Mouse (Mus musculus) heart, embryonic 16.5 days (tissue): ENCODE data around the gene Gm6583. TPM values are rescaled to one million over a fixed set of nuclear protein-coding genes. Genes with fewer than 3 reads are reported as not detected.

Experiments used
- ATAC-seq: fragments of 200-750 bp; cut with Nextera tagmentation; replicated peaks from 2 replicates; pipeline ENCODE4 v1.8.0; 2017; ENCODE audit warnings: moderate number of reproducible peaks; ENCODE audit not compliant: insufficient read depth, low FRiP score; ENCODE audit errors: extremely low read depth
- H3K27ac ChIP-seq: fragments of 300-500 bp; sonication (generic); 2 replicates; pipeline ENCODE4 v1.5.1; 2014; ENCODE audit warnings: mild to moderate bottlenecking, low read length, control low read depth, moderate library complexity
- H3K27me3 ChIP-seq: fragments of 300-500 bp; sonication (generic); 2 replicates; pipeline ENCODE4 v1.6.1; 2014; ENCODE audit warnings: low read length, mixed read lengths; ENCODE audit not compliant: control insufficient read depth, insufficient read depth
- H3K36me3 ChIP-seq: fragments of 300-500 bp; sonication (generic); 2 replicates; pipeline ENCODE4 v1.6.1; 2014; ENCODE audit not compliant: control insufficient read depth, insufficient read depth
- H3K4me1 ChIP-seq: fragments of 300-500 bp; sonication (generic); 2 replicates; pipeline ENCODE4 v1.6.1; 2014; ENCODE audit warnings: low read length, mixed read lengths; ENCODE audit not compliant: control insufficient read depth, insufficient read depth
- H3K4me2 ChIP-seq: fragments of 300-500 bp; sonication (generic); 2 replicates; pipeline ENCODE4 v1.6.1; 2014; ENCODE audit warnings: low read depth, mild to moderate bottlenecking, control low read depth, low read length
- H3K4me3 ChIP-seq: fragments of 300-500 bp; sonication (generic); 2 replicates; pipeline ENCODE4 v1.5.1; 2014; ENCODE audit warnings: mild to moderate bottlenecking, control low read depth, low read length
- H3K9ac ChIP-seq: fragments of 300-500 bp; sonication (generic); 2 replicates; pipeline ENCODE4 v1.6.1; 2014; ENCODE audit warnings: low read length, control low read depth
- H3K9me3 ChIP-seq: fragments of 300-500 bp; sonication (generic); replicated peaks from 2 replicates; pipeline ENCODE4 v1.6.1; 2016; ENCODE audit warnings: low read length; ENCODE audit not compliant: control insufficient read depth
- WGBS: fragments of 180-500 bp; shearing (Covaris S2); extraction: QIAGEN DNeasy Blood & Tissue Kit; methylation state at CpG from one replicate; pipeline ENCODE4 v1.1.7; 2014; 5-methylcytosine and 5-hydroxymethylcytosine counted together
- polyA plus RNA-seq: library from polyadenylated mRNA; unstranded; fragments of >200 nt; fragmentation: Nextera tagmentation; extraction: Ambion mirVana; gene quantifications from 2 replicates; pipeline ENCODE4 v1.2.1, GENCODE M21; 2015

Gene Gm6583
- polyA plus RNA-seq, 1 experiment from 2014 or later, result 0.16 TPM

DNA sequence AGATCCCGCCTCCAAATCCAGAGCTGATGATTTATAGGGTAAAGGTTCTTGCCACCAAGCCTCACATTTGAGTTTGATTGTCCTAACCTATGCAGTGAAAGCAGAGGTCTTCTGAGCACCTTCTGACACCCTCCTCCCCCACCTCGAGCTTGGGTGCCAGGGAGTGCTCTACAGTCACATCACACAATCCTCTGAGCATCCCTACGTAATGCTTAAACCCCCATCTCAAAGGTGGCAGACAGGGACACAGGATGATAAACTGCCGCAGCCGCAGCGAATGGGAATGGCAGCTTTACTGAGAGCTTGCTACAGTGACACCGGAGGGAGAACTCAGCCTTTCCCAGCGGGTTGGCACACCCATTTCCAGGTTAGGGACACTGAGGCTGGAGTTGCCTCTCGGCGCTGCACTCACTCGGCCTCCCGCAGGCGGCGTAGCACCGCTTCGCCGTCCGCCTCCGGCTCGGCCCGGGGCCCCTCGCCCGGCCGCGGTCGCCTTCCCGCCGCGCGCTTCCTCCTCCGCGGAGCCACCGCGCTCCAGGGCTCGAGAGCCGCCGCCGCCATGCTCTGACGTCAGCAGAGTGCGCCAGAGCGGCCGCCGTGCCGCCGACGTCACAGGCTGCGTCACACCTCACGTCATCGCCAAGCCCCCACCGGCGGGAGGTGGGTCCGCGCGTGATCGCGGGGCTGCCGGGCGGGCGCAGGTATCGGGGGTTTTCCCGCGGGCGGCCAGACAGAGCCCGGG is 13.2 kb downstream of the Gm6583 start, which contains the start of the genes Srrd and Hps4:
Srrd (minus strand) TSS at position 578 of the 742 bp plus-strand sequence.
Hps4 (plus strand) TSS at position 621 of the 742 bp plus-strand sequence.
- H3K27me3 ChIP-seq, result no peaks in the 10 kb centered on the region
- peak within 1 kb of the TSS; percentile 93 for H3K4me2 ChIP-seq
- peak within 1 kb of the TSS; percentile 74 for H3K4me3 ChIP-seq
- H3K4me1 ChIP-seq, result peaks cover 15% of the 10 kb centered on the region
- ATAC-seq, result peak; percentile 75
- peak within 1 kb of the TSS; percentile 90 for H3K9ac ChIP-seq
- peaks cover 10% of the 10 kb centered on the region for H3K36me3 ChIP-seq
- WGBS, result 2% methylated on average over 63 of the region's 64 CpGs
- peak within 1 kb of the TSS; percentile 15; the same call in 1 of the 2 replicates for H3K27ac ChIP-seq
- H3K9me3 ChIP-seq, result no peaks in the 10 kb centered on the region

GRCm38 (mm10) chr5:112339215-112339614 is 16.6 kb downstream of the Gm6583 start:
- H3K4me3 ChIP-seq, result no peak overlapping the region
- no peaks in the 10 kb centered on the region for H3K9me3 ChIP-seq
- no peak overlapping the region for H3K4me2 ChIP-seq
- H3K4me1 ChIP-seq, result peaks cover 15% of the 10 kb centered on the region
- H3K36me3 ChIP-seq, result peaks cover 39% of the 10 kb centered on the region
- WGBS, result 63% methylated on average over 7 of the region's 7 CpGs
- H3K27me3 ChIP-seq, result no peaks in the 10 kb centered on the region
- ATAC-seq, result no peak
- no peak overlapping the region for H3K9ac ChIP-seq
- H3K27ac ChIP-seq, result no peak overlapping the region

DNA sequence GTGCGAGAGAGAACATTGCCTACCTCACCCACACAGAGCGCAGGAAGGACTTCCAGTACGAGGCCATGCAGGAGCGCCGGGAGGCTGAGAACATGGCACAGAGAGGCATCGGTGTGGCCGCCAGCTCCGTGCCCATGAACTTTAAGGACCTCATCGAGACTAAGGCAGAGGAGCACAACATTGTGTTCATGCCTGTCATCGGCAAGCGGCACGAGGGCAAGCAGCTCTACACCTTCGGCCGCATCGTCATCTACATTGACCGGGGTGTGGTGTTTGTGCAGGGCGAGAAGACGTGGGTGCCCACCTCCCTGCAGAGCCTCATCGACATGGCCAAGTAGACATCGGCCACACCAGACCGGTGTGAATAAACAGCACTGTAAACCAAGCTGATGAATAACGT is 18.8 kb downstream of the Gm6583 start:
- no peak for ATAC-seq
- Histone ChIP-seq H3K36me3 (peaks cover 61% of the 10 kb centered on the region), H3K4me3 (no peak overlapping the region), H3K4me2 (no peak overlapping the region), H3K27ac (no peak overlapping the region), H3K27me3 (no peaks in the 10 kb centered on the region), H3K4me1 (peaks cover 5% of the 10 kb centered on the region), H3K9ac (no peak overlapping the region), H3K9me3 (no peaks in the 10 kb centered on the region)
- WGBS, result 91% methylated on average over 22 of the region's 22 CpGs

GRCm38 (mm10) chr5:112335473-112335872 is 20.4 kb downstream of the Gm6583 start:
- H3K36me3 ChIP-seq, result peaks cover 76% of the 10 kb centered on the region
- no peaks in the 10 kb centered on the region for H3K4me1 ChIP-seq
- no peaks in the 10 kb centered on the region for H3K27me3 ChIP-seq
- H3K4me2 ChIP-seq, result no peak overlapping the region
- ATAC-seq, result no peak; the same call in 1 of the 2 replicates
- WGBS, result 18% methylated on average over 2 of the region's 2 CpGs
- no peak overlapping the region for H3K4me3 ChIP-seq
- no peak overlapping the region for H3K27ac ChIP-seq
- H3K9ac ChIP-seq, result no peak overlapping the region
- no peaks in the 10 kb centered on the region for H3K9me3 ChIP-seq

DNA sequence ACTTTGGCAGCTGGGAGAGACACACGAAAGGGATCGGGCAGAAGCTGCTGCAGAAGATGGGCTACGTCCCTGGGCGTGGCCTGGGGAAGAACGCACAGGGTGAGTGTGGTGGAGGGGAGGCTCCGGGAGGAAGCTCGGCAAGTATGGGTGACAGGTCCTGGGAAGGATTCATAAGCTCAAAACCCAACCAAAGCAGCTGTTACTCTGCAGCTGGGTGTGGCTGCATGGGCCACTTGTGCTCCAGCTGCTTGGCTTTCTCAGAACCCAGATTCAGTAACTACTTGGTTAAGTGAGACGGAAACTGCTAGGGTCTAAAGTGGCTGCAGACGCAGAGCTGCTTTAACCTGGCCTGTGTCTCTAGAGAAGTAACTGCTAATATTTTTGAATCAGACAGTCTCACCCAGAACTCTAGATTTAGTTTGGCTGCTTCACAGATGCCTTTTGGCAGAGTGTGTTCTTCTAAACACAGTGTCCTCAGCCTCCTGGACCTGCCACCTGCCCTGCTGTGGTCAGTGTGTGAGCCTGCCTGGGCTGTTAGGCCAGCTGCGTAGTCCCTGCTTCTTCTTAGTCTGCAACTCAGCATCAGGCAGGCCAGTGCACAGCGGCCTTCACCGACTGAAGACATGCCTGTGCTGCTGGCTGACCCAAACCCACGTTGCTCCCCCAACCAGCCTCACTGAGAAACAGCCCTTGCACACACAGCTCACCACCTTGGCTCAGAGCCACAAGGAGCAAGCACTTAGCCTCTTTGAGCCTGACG is 25.8 kb downstream of the Gm6583 start:
- H3K4me1 ChIP-seq, result peaks cover 14% of the 10 kb centered on the region
- H3K27me3 ChIP-seq, result no peaks in the 10 kb centered on the region
- peaks cover 57% of the 10 kb centered on the region for H3K36me3 ChIP-seq
- H3K27ac ChIP-seq, result no peak overlapping the region
- 92% methylated on average over 14 of the region's 14 CpGs for WGBS
- no peak for ATAC-seq
- H3K4me3 ChIP-seq, result no peak overlapping the region
- no peak overlapping the region for H3K9ac ChIP-seq
- no peak overlapping the region for H3K4me2 ChIP-seq
- H3K9me3 ChIP-seq, result no peaks in the 10 kb centered on the region

DNA sequence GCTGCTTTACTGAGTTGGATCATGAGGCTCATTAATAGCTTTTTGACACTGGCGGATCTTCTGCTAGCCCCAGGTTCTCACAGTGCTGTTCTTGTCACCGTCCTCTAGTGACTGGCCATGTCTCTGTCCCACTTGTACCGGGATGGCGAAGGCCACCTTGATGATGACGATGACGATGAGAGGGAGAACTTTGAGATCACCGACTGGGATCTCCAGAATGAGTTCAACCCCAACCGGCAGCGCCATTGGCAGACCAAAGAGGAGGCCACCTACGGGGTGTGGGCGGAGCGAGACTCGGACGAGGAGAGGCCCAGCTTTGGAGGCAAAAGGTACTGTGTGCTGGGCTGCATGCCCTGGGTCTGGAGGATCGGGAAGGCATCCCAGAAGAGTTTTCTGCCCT is 28.0 kb downstream of the Gm6583 start:
- no peaks in the 10 kb centered on the region; the same call in 1 of the 2 replicates for H3K9me3 ChIP-seq
- no peak overlapping the region for H3K4me2 ChIP-seq
- H3K27ac ChIP-seq, result no peak overlapping the region
- WGBS, result 92% methylated on average over 15 of the region's 15 CpGs
- ATAC-seq, result no peak
- no peaks in the 10 kb centered on the region for H3K27me3 ChIP-seq
- H3K36me3 ChIP-seq, result peaks cover 36% of the 10 kb centered on the region
- no peak overlapping the region for H3K9ac ChIP-seq
- peaks cover 22% of the 10 kb centered on the region for H3K4me1 ChIP-seq
- H3K4me3 ChIP-seq, result no peak overlapping the region

DNA sequence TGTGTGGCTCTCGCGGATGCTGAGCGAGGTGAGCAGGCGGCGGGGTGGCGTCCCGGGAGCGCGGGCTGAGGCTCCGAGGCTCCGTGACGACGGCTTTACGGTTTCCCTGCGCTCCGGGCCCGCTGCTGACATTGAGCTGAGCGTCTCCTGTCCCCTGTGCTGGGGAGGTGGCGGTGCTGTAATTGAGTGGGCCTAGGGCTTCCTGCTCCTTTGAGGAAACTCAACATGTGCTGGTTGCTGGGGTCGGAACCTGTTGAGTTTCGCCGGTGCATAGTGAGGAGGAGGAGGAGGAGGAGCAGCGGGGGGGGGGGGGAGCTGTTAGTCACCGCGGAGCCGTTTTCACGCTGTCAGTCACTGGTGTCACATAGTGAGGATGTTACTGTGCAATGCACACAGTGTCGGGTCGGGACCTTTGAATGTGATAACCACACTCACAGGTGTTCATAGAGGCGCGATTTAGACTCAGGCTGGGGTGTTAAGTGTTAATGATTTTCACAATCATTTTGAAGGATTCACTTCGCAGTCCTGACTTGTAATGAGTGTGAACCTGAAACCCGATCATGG is 29.3 kb downstream of the Gm6583 start:
- H3K36me3 ChIP-seq, result peaks cover 23% of the 10 kb centered on the region
- H3K9me3 ChIP-seq, result no peaks in the 10 kb centered on the region; the same call in 1 of the 2 replicates
- H3K27ac ChIP-seq, result peak overlapping the region; percentile 61; the same call in 1 of the 2 replicates
- no peak; the same call in 1 of the 2 replicates for ATAC-seq
- WGBS, result under 1% methylated on average over 33 of the region's 33 CpGs
- H3K4me1 ChIP-seq, result peaks cover 22% of the 10 kb centered on the region
- no peaks in the 10 kb centered on the region for H3K27me3 ChIP-seq
- H3K4me2 ChIP-seq, result peak overlapping the region; percentile 70
- peak overlapping the region; percentile 100 for H3K4me3 ChIP-seq
- peak overlapping the region; percentile 96 for H3K9ac ChIP-seq

GRCm38 (mm10) chr5:112325546-112326445 is 30.0 kb downstream of the Gm6583 start, which contains the start of gene Tfip11:
Gene Tfip11 (plus strand): TSS chr5:112326358.
- Histone ChIP-seq H3K9me3 (no peaks in the 10 kb centered on the region; the same call in 1 of the 2 replicates), H3K4me1 (peaks cover 22% of the 10 kb centered on the region), H3K4me3 (peak within 1 kb of the TSS; percentile 100), H3K27ac (peak within 1 kb of the TSS; percentile 88), H3K9ac (peak within 1 kb of the TSS; percentile 96), H3K4me2 (peak within 1 kb of the TSS; percentile 70), H3K36me3 (peaks cover 15% of the 10 kb centered on the region), H3K27me3 (no peaks in the 10 kb centered on the region)
- 7% methylated on average over 48 of the region's 48 CpGs for WGBS
- peak; percentile 77 for ATAC-seq
